Mouse (Mus musculus): ENCODE measurements around the gene Emc7. TPM values are rescaled to one million over a fixed set of nuclear protein-coding genes. Genes with fewer than 3 reads are reported as not detected.

Emc7 gene
- total and polyA plus RNA-seq, 3 experiments = 17.7 to 25.7 TPM; not detected in 1

DNA sequence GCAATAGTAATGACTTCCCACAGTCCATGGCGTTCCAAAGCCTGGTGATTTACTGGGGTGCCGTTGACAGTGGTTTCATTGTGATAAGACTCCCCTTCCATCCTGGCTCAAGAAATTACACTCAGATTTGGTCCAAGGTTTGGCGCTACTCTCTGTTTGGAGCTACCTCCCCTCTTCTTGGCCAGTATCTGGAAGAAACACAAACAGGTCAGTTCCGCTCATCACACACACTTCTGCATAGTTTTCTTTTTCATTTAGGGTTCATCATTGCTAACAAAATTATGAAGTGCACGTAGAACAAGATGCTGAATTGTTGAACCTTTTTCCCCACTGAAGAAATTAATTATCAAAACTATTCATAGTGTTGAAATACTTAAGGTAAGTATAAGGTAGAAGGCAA is 25.9 kb downstream of the Emc7 start, which contains the start of gene Chrm5:
Gene Chrm5, minus strand, starts transcription at position 101 of the 400 bp plus-strand sequence.
- Histone ChIP-seq H3K4me3 (ENCODE audit: control insufficient read depth in 1 of 2, insufficient read depth in 1 of 2, low read depth in 2 of 2, low read length in 2 of 2) (no peak within 1 kb of the TSS), H3K27ac (ENCODE audit: control insufficient read depth, low read depth, low read length) (no peak within 1 kb of the TSS), H3K9me3 (replicated peaks; ENCODE audit: insufficient read depth, low read length) (no peaks in the 10 kb centered on the region), H3K79me2 (ENCODE audit: control insufficient read depth, insufficient read depth, low read length, poor library complexity) (no peaks in the 10 kb centered on the region), H3K27me3 (ENCODE audit: control insufficient read depth in 1 of 2, insufficient read depth in 2 of 2, low read length in 2 of 2) (peaks cover 0 to 1% of the 10 kb centered on the region in 2 experiments; a peak in 1 of 4 replicates), H3K36me3 (ENCODE audit: control insufficient read depth in 1 of 2, insufficient read depth in 2 of 2, low read length in 2 of 2) (no peaks in the 10 kb centered on the region), H3K4me1 (ENCODE audit: control insufficient read depth in 1 of 2, insufficient read depth in 2 of 2, low read length in 2 of 2) (no peaks in the 10 kb centered on the region), H3K9ac (ENCODE audit: control insufficient read depth, low read depth, low read length, poor library complexity, severe bottlenecking) (no peak within 1 kb of the TSS)
- no peak for DNase-seq (ENCODE audit: low read depth, low spot score)
- TF ChIP-seq MAFK (IDR thresholded peaks at IDR 0.05; ENCODE audit: borderline replicate concordance, low read depth, low read length) (no peak), KAT2A (conservative IDR thresholded peaks at IDR 0.05; ENCODE audit: low read depth, low read length) (no peak), MEF2A (IDR thresholded peaks at IDR 0.05; ENCODE audit: extremely low read depth, insufficient replicate concordance, low read depth, low read length, poor library complexity, severe bottlenecking) (no peak), USF2 (IDR thresholded peaks at IDR 0.05; ENCODE audit: borderline replicate concordance in 1 of 2, insufficient read depth in 1 of 2, low read depth in 1 of 2, low read length in 2 of 2) (no peak), CHD2 (IDR thresholded peaks at IDR 0.05; ENCODE audit: low read length) (no peak), TAL1 (IDR thresholded peaks at IDR 0.05; ENCODE audit: low read length) (no peak), SMC3 (IDR thresholded peaks at IDR 0.05; ENCODE audit: low read depth, low read length) (no peak), BHLHE40 (IDR thresholded peaks at IDR 0.05; ENCODE audit: borderline replicate concordance, low read depth, low read length) (no peak), EP300 (IDR thresholded peaks at IDR 0.05; ENCODE audit: low read depth in 1 of 2, low read length in 2 of 2) (no peak), MXI1 (IDR thresholded peaks at IDR 0.05; ENCODE audit: low read depth, low read length) (no peak), NELFE (IDR thresholded peaks at IDR 0.05; ENCODE audit: low read depth, low read length) (no peak), HCFC1 (IDR thresholded peaks at IDR 0.05; ENCODE audit: low read depth, low read length) (no peak), POLR2A (IDR thresholded peaks at IDR 0.05; ENCODE audit: control insufficient read depth in 1 of 2, insufficient read depth in 1 of 2, low read depth in 1 of 2, low read length in 2 of 2, poor library complexity in 1 of 2) (no peak), SIN3A (IDR thresholded peaks at IDR 0.05; ENCODE audit: low read length) (no peak), POLR2AphosphoS5 (IDR thresholded peaks at IDR 0.05; ENCODE audit: borderline replicate concordance, low read depth, low read length) (no peak), ETS1 (IDR thresholded peaks at IDR 0.05; ENCODE audit: low read depth, low read length) (no peak), CTCF (IDR thresholded peaks at IDR 0.05 in 2 of 3, conservative IDR thresholded peaks at IDR 0.05 in 1 of 3; ENCODE audit: control insufficient read depth in 1 of 3, insufficient read depth in 1 of 3, low read depth in 2 of 3, low read length in 3 of 3, poor library complexity in 1 of 3, severe bottlenecking in 1 of 3) (no peak), MAZ (IDR thresholded peaks at IDR 0.05; ENCODE audit: low read depth, low read length) (no peak), TCF12 (IDR thresholded peaks at IDR 0.05; ENCODE audit: low read depth, low read length) (no peak)

- Histone ChIP-seq H3K27me3 (ENCODE audit: control insufficient read depth in 1 of 2, insufficient read depth in 2 of 2, low read length in 2 of 2) (peaks cover 1 to 5% of the 10 kb centered on the region in 2 experiments; a peak in 2 of 4 replicates), H3K27ac (ENCODE audit: control insufficient read depth, low read depth, low read length) (no peak overlapping the region), H3K9ac (ENCODE audit: control insufficient read depth, low read depth, low read length, poor library complexity, severe bottlenecking) (no peak overlapping the region), H3K4me1 (ENCODE audit: control insufficient read depth in 1 of 2, insufficient read depth in 2 of 2, low read length in 2 of 2) (no peaks in the 10 kb centered on the region), H3K36me3 (ENCODE audit: control insufficient read depth in 1 of 2, insufficient read depth in 2 of 2, low read length in 2 of 2) (no peaks in the 10 kb centered on the region), H3K79me2 (ENCODE audit: control insufficient read depth, insufficient read depth, low read length, poor library complexity) (no peaks in the 10 kb centered on the region), H3K4me3 (ENCODE audit: control insufficient read depth in 1 of 2, insufficient read depth in 1 of 2, low read depth in 2 of 2, low read length in 2 of 2) (no peak overlapping the region), H3K9me3 (replicated peaks; ENCODE audit: insufficient read depth, low read length) (no peaks in the 10 kb centered on the region)
- peak; percentile 78 for DNase-seq (ENCODE audit: low read depth, low spot score)
- TF ChIP-seq ZKSCAN1 (IDR thresholded peaks at IDR 0.05; ENCODE audit: low read depth, low read length) (no peak), MAZ (IDR thresholded peaks at IDR 0.05; ENCODE audit: low read depth, low read length) (peak; percentile 98), USF2 (IDR thresholded peaks at IDR 0.05; ENCODE audit: borderline replicate concordance in 1 of 2, insufficient read depth in 1 of 2, low read depth in 1 of 2, low read length in 2 of 2) (no peak), CHD2 (IDR thresholded peaks at IDR 0.05; ENCODE audit: low read length) (no peak), BHLHE40 (IDR thresholded peaks at IDR 0.05; ENCODE audit: borderline replicate concordance, low read depth, low read length) (0 out of 2 replicates have a peak, but pooled peaks have one; percentile 16), NELFE (IDR thresholded peaks at IDR 0.05; ENCODE audit: low read depth, low read length) (no peak), GABPA (IDR thresholded peaks at IDR 0.05; ENCODE audit: low read depth, low read length) (no peak), ZNF384 (IDR thresholded peaks at IDR 0.05; ENCODE audit: low read depth, low read length) (peak; percentile 75), SIN3A (IDR thresholded peaks at IDR 0.05; ENCODE audit: low read length) (peak; percentile 58), ELF1 (IDR thresholded peaks at IDR 0.05; ENCODE audit: low read depth, low read length) (no peak), MXI1 (IDR thresholded peaks at IDR 0.05; ENCODE audit: low read depth, low read length) (no peak), MYB (IDR thresholded peaks at IDR 0.05; ENCODE audit: low read depth, low read length) (no peak), RCOR1 (IDR thresholded peaks at IDR 0.05; ENCODE audit: low read depth, low read length) (no peak), CHD1 (IDR thresholded peaks at IDR 0.05; ENCODE audit: low read depth, low read length) (no peak), ETS1 (IDR thresholded peaks at IDR 0.05; ENCODE audit: low read depth, low read length) (no peak), UBTF (IDR thresholded peaks at IDR 0.05; ENCODE audit: borderline replicate concordance, insufficient read depth, low read depth, low read length) (no peak), RAD21 (IDR thresholded peaks at IDR 0.05; ENCODE audit: low read depth, low read length) (peak; percentile 89), MAFK (IDR thresholded peaks at IDR 0.05; ENCODE audit: borderline replicate concordance, low read depth, low read length) (no peak), NRF1 (IDR thresholded peaks at IDR 0.05; ENCODE audit: insufficient read depth, low read depth, low read length, poor library complexity, severe bottlenecking) (no peak)
Measured at GRCm38 (mm10) chr2:112481564-112481963, 26.8 kb downstream of the Emc7 start.
